Mouse (Mus musculus): ENCODE results near the gene Trpm8. TPM values are rescaled to one million over a fixed set of nuclear protein-coding genes. Genes with fewer than 3 reads are reported as not detected.
A peak's percentile ranks its signal among the peaks of the same experiment; 100 is the strongest.

Gene Trpm8
- polyA plus RNA-seq, 1 experiment from 2014 or later, result not detected

DNA sequence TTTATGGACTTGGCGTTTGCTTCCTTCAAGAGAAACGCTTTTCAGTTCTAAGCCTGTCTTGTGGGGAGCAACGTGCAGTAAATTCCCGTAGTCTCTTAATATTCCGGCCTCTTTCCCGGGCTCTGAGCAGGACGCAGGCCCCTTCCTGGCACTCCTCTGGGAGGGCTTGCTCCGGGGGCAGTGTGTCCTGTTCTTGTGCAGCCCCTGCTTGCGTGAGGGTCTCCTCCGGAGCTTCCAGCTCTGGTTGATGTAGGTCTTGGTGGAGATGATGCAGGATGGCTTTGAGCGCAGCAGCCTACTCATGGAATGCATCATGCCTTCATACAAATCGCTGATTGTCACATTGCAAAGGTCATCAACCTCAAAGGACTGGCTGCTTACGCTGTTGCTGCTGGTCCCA lies 11.3 kb upstream of the Trpm8 start:
- TF ChIP-seq CTCF (IDR thresholded peaks at IDR 0.05; ENCODE audit: low read depth), result no peak
- ATAC-seq, result no peak
- H3K4me2 ChIP-seq (replicated peaks; ENCODE audit: low read depth), result no peak overlapping the region
- H3K27ac ChIP-seq (ENCODE audit: low read depth, low read length), result peak overlapping the region; percentile 5; the same call in 1 of the 2 replicates
- peak overlapping the region; percentile 1; the same call in 1 of the 2 replicates for H3K9ac ChIP-seq (ENCODE audit: low read depth, low read length)
- no peaks in the 10 kb centered on the region for H3K27me3 ChIP-seq (replicated peaks; ENCODE audit: control insufficient read depth, insufficient read depth, low read length)
- H3K9me3 ChIP-seq (ENCODE audit: control insufficient read depth), result no peaks in the 10 kb centered on the region
- no peaks in the 10 kb centered on the region for H3K4me1 ChIP-seq (replicated peaks; ENCODE audit: control insufficient read depth, insufficient read depth, low read length)
- H3K36me3 ChIP-seq (ENCODE audit: control insufficient read depth, insufficient read depth), result peaks cover 90% of the 10 kb centered on the region
- WGBS, result 87% methylated on average over 13 of the region's 13 CpGs
- H3K4me3 ChIP-seq (ENCODE audit: low read depth, low read length), result no peak overlapping the region

DNA sequence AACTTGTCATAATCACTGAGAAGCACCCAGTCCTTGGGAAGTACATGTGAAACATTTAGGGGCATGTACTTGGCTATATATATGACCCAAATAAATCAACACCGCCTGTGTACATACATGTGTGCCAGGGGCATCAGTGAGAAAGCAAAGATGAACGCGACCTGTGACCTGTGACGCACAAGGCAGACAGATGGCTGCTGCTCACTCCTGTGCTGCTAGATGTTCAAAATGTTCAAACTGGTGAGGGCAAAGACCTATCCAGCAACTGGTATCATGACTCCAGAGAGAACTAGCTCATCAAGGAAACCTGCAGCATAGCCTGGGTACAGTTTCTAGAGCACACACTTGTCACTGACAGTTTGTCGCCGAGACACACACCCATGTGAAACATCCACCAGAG lies 10.0 kb upstream of the Trpm8 start:
- ATAC-seq, result no peak
- Histone ChIP-seq H3K4me2 (replicated peaks; ENCODE audit: low read depth) (no peak overlapping the region), H3K27ac (ENCODE audit: low read depth, low read length) (no peak overlapping the region; the same call in 1 of the 2 replicates), H3K9me3 (ENCODE audit: control insufficient read depth) (no peaks in the 10 kb centered on the region), H3K4me3 (ENCODE audit: low read depth, low read length) (no peak overlapping the region), H3K27me3 (replicated peaks; ENCODE audit: control insufficient read depth, insufficient read depth, low read length) (no peaks in the 10 kb centered on the region), H3K36me3 (ENCODE audit: control insufficient read depth, insufficient read depth) (peaks cover 89% of the 10 kb centered on the region), H3K4me1 (replicated peaks; ENCODE audit: control insufficient read depth, insufficient read depth, low read length) (no peaks in the 10 kb centered on the region), H3K9ac (ENCODE audit: low read depth, low read length) (no peak overlapping the region)
- WGBS, result 90% methylated on average over 6 of the region's 6 CpGs
- no peak for TF ChIP-seq CTCF (IDR thresholded peaks at IDR 0.05; ENCODE audit: low read depth)

- Histone ChIP-seq H3K9ac (ENCODE audit: low read depth, low read length) (no peak overlapping the region), H3K4me2 (replicated peaks; ENCODE audit: low read depth) (no peak overlapping the region), H3K27ac (ENCODE audit: low read depth, low read length) (no peak overlapping the region), H3K9me3 (ENCODE audit: control insufficient read depth) (no peaks in the 10 kb centered on the region), H3K4me3 (ENCODE audit: low read depth, low read length) (no peak overlapping the region), H3K36me3 (ENCODE audit: control insufficient read depth, insufficient read depth) (peaks cover 89% of the 10 kb centered on the region), H3K4me1 (replicated peaks; ENCODE audit: control insufficient read depth, insufficient read depth, low read length) (no peaks in the 10 kb centered on the region), H3K27me3 (replicated peaks; ENCODE audit: control insufficient read depth, insufficient read depth, low read length) (no peaks in the 10 kb centered on the region)
- TF ChIP-seq CTCF (IDR thresholded peaks at IDR 0.05; ENCODE audit: low read depth), result no peak
- ATAC-seq, result no peak
- 85% methylated on average over 6 of the region's 6 CpGs for WGBS
These were observed 9.4 kb upstream of the Trpm8 start for GRCm38 (mm10) chr1:88268070-88268469.

- 89% methylated on average over 12 of the region's 12 CpGs for WGBS
- Histone ChIP-seq H3K27ac (ENCODE audit: low read depth, low read length) (0 out of 2 replicates have a peak overlapping the region, but pooled peaks have one; percentile 1), H3K9ac (ENCODE audit: low read depth, low read length) (no peak overlapping the region), H3K4me1 (replicated peaks; ENCODE audit: control insufficient read depth, insufficient read depth, low read length) (no peaks in the 10 kb centered on the region), H3K36me3 (ENCODE audit: control insufficient read depth, insufficient read depth) (peaks cover 89% of the 10 kb centered on the region), H3K27me3 (replicated peaks; ENCODE audit: control insufficient read depth, insufficient read depth, low read length) (no peaks in the 10 kb centered on the region), H3K4me2 (replicated peaks; ENCODE audit: low read depth) (no peak overlapping the region), H3K9me3 (ENCODE audit: control insufficient read depth) (no peaks in the 10 kb centered on the region), H3K4me3 (ENCODE audit: low read depth, low read length) (no peak overlapping the region)
- no peak for TF ChIP-seq CTCF (IDR thresholded peaks at IDR 0.05; ENCODE audit: low read depth)
- no peak for ATAC-seq
These were observed 7.7 kb upstream of the Trpm8 start for GRCm38 (mm10) chr1:88269539-88270309.

GRCm38 (mm10) chr1:88272851-88273250 lies 4.6 kb upstream of the Trpm8 start:
- H3K9ac ChIP-seq (ENCODE audit: low read depth, low read length), result no peak overlapping the region
- peaks cover 7% of the 10 kb centered on the region for H3K4me1 ChIP-seq (replicated peaks; ENCODE audit: control insufficient read depth, insufficient read depth, low read length)
- no peak for TF ChIP-seq CTCF (IDR thresholded peaks at IDR 0.05; ENCODE audit: low read depth)
- ATAC-seq, result no peak
- no peak overlapping the region for H3K27ac ChIP-seq (ENCODE audit: low read depth, low read length)
- WGBS, result 61% methylated on average over 4 of the region's 4 CpGs
- no peaks in the 10 kb centered on the region for H3K27me3 ChIP-seq (replicated peaks; ENCODE audit: control insufficient read depth, insufficient read depth, low read length)
- no peak overlapping the region for H3K4me3 ChIP-seq (ENCODE audit: low read depth, low read length)
- no peaks in the 10 kb centered on the region for H3K9me3 ChIP-seq (ENCODE audit: control insufficient read depth)
- H3K4me2 ChIP-seq (replicated peaks; ENCODE audit: low read depth), result no peak overlapping the region
- peaks cover 64% of the 10 kb centered on the region for H3K36me3 ChIP-seq (ENCODE audit: control insufficient read depth, insufficient read depth)

DNA sequence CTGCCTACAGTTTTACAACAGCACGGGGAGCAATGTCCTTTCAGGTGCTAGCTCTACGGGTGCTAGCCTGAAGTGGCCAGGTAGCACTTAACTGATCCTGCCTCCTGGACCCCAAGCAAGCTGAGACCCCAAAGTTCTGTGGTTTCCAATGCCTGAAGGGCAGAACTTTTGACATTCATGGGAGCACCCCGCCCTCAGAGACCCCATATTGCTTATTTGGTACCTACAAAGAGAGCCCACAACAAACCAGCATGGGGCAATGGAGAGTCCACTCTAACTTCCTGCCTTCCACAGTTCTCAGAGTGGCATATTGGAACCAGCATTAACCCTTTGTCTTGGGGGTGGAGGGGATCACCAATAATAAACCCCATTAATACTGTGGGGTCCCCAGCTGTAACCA lies 4.1 kb upstream of the Trpm8 start:
- no peak overlapping the region for H3K9ac ChIP-seq (ENCODE audit: low read depth, low read length)
- H3K4me2 ChIP-seq (replicated peaks; ENCODE audit: low read depth), result no peak overlapping the region
- TF ChIP-seq CTCF (IDR thresholded peaks at IDR 0.05; ENCODE audit: low read depth), result no peak
- H3K9me3 ChIP-seq (ENCODE audit: control insufficient read depth), result no peaks in the 10 kb centered on the region
- no peak overlapping the region for H3K27ac ChIP-seq (ENCODE audit: low read depth, low read length)
- WGBS, result 96% methylated on average over 3 of the region's 3 CpGs
- ATAC-seq, result no peak
- peaks cover 8% of the 10 kb centered on the region for H3K4me1 ChIP-seq (replicated peaks; ENCODE audit: control insufficient read depth, insufficient read depth, low read length)
- H3K27me3 ChIP-seq (replicated peaks; ENCODE audit: control insufficient read depth, insufficient read depth, low read length), result no peaks in the 10 kb centered on the region
- H3K36me3 ChIP-seq (ENCODE audit: control insufficient read depth, insufficient read depth), result peaks cover 59% of the 10 kb centered on the region
- H3K4me3 ChIP-seq (ENCODE audit: low read depth, low read length), result no peak overlapping the region
